Mouse (Mus musculus): ENCODE measurements around the gene Clec2i.

GRCm38 (mm10) chr6:128852766-128853165 is 34.6 kb upstream of the Clec2i start:
- no peak for TF ChIP-seq EP300 (IDR thresholded peaks at IDR 0.05; ENCODE audit: low read depth in 1 of 2, low read length in 2 of 2)
- TF ChIP-seq TCF12 (IDR thresholded peaks at IDR 0.05; ENCODE audit: low read depth, low read length), result no peak
- TF ChIP-seq POLR2A (IDR thresholded peaks at IDR 0.05; ENCODE audit: control insufficient read depth in 1 of 2, insufficient read depth in 1 of 2, low read depth in 1 of 2, low read length in 2 of 2, poor library complexity in 1 of 2), result no peak
- no peak for TF ChIP-seq MAX (IDR thresholded peaks at IDR 0.05; ENCODE audit: low read length)
- no peak for TF ChIP-seq NRF1 (IDR thresholded peaks at IDR 0.05; ENCODE audit: insufficient read depth, low read depth, low read length, poor library complexity, severe bottlenecking)
